Mouse (Mus musculus) heart, postnatal 36 days (tissue): ENCODE data around the gene Ces1h. TPM values are rescaled to one million over a fixed set of nuclear protein-coding genes. Genes with fewer than 3 reads are reported as not detected.
"Not testable (repeated sequence)": the region's sequence is repeated elsewhere in the genome, so short reads cannot be mapped to it uniquely, and the experiment has no call there.

Experiments used
- DNase-seq, 2 experiments: peaks; one replicate each; pipeline ENCODE4 v3.0.0; 2021 to 2022
- intact Hi-C: fragments of 180-260 bp; cut with DNase I; formaldehyde crosslinking; loops from one replicate; pipeline ENCODE4 v1.15.1; 2025
- total RNA-seq, 2 experiments: library from RNA; stranded (reverse); gene quantifications; 2 replicates each; pipeline ENCODE4 v1.2.3; 2021

Gene Ces1h
- total RNA-seq: not detected

- intact Hi-C loops: no loop called here
- no peak for DNase-seq
Measured at GRCm38 (mm10) chr8:93379625-93380024, at the start of gene Ces1h. TSS of gene Ces1h (minus strand) at chr8:93379725.

- intact Hi-C loops: no loop called here
- DNase-seq: no peak
Measured at GRCm38 (mm10) chr8:93427195-93427594, 47.7 kb upstream of the Ces1h start.

GRCm38 (mm10) chr8:93415387-93415786 is 35.9 kb upstream of the Ces1h start:
- intact Hi-C loops: no loop called here
- DNase-seq: no peak

GRCm38 (mm10) chr8:93408830-93409229 is 29.3 kb upstream of the Ces1h start:
- intact Hi-C loops: no loop called here
- no peak for DNase-seq

- intact Hi-C loops: loop anchor here (5.0 kb wide), 3 partner anchors 177 to 257 kb away; partner anchors contain the start of gene Ces1d
- no peak for DNase-seq
Measured at GRCm38 (mm10) chr8:93399698-93400097, 20.2 kb upstream of the Ces1h start.

- intact Hi-C loops: loop anchor here (1.0 to 5.0 kb wide), 4 partner anchors 176 to 387 kb away; partner anchors contain the start of gene Ces1d
- DNase-seq: peak; percentile 6 to 9
Measured at GRCm38 (mm10) chr8:93398044-93398443, 18.5 kb upstream of the Ces1h start.

GRCm38 (mm10) chr8:93394079-93394619 is 14.6 kb upstream of the Ces1h start:
- intact Hi-C loops, DNase-seq: not testable (repeated sequence)

- DNase-seq: no peak
- intact Hi-C loops: no loop called here
Measured at GRCm38 (mm10) chr8:93369481-93369880, 10.0 kb downstream of the Ces1h start.

- peak in 1 of 2 experiments; percentile 2 for DNase-seq
- intact Hi-C loops: no loop called here
Measured at GRCm38 (mm10) chr8:93360113-93360512, 19.4 kb downstream of the Ces1h start.

GRCm38 (mm10) chr8:93339531-93339930 is 40.0 kb downstream of the Ces1h start:
- intact Hi-C loops: no loop called here
- no peak for DNase-seq

- no peak for DNase-seq
- intact Hi-C loops: no loop called here
Measured at GRCm38 (mm10) chr8:93337207-93337606, 42.3 kb downstream of the Ces1h start, which contains the start of gene Ces1g. TSS of gene Ces1g (minus strand) at chr8:93337308.

- intact Hi-C loops: no loop called here
Measured at GRCm38 (mm10) chr8:93332703-93333102, 46.8 kb downstream of the Ces1h start.

GRCm38 (mm10) chr8:93331151-93331550 is 48.4 kb downstream of the Ces1h start:
- intact Hi-C loops: no loop called here
- no peak for DNase-seq

More at GRCm38 (mm10) chr8:93332703-93333102, 46.8 kb downstream of the Ces1h start:
- peak in 1 of 2 experiments; percentile 2 for DNase-seq

GRCm38 (mm10) chr8:93325123-93325522 is 54.4 kb downstream of the Ces1h start:
- intact Hi-C loops: no loop called here
- DNase-seq: no peak

GRCm38 (mm10) chr8:93317031-93317430 is 62.5 kb downstream of the Ces1h start:
- DNase-seq: no peak
- intact Hi-C loops: no loop called here

GRCm38 (mm10) chr8:93315557-93315956 is 64.0 kb downstream of the Ces1h start:
- intact Hi-C loops: no loop called here

More at GRCm38 (mm10) chr8:93315557-93315956, 64.0 kb downstream of the Ces1h start:
- DNase-seq: no peak

Other genes with a start within 250 kb of the Ces1h start
- not detected for gene Ces1c, start 248.4 kb downstream of the Ces1h start, total RNA-seq
- 100 to 1,000 TPM; 231 to 249 TPM for gene Ces1d, start 181.9 kb downstream of the Ces1h start, total RNA-seq
- gene Ces1e, start 150.1 kb downstream of the Ces1h start, total RNA-seq: under 1 TPM; 0.36 to 0.98 TPM
- 1 to 10 TPM in 1 of 2 experiments, not detected in 1; 1.1 TPM for gene Ces1f, start 100.0 kb downstream of the Ces1h start, total RNA-seq
- gene Ces1g, start 42.4 kb downstream of the Ces1h start, total RNA-seq: under 1 TPM; 0.11 to 0.19 TPM
- gene Ces5a, start 156.1 kb upstream of the Ces1h start, total RNA-seq: under 1 TPM in 1 of 2 experiments, not detected in 1; 0.14 TPM